Mouse (Mus musculus) adrenal gland, postnatal 14 days (tissue): Measurements from ENCODE around the gene Klra7. TPM values are rescaled to one million over a fixed set of nuclear protein-coding genes. Genes with fewer than 3 reads are reported as not detected.
"Not testable (repeated sequence)": the region's sequence is repeated elsewhere in the genome, so short reads cannot be mapped to it uniquely, and the experiment has no call there.

Experiments
- DNase-seq: peaks from one replicate; pipeline ENCODE4 v3.0.0; 2021; ENCODE audit warnings: mixed read lengths
- long read RNA-seq, 2 experiments: library from polyadenylated mRNA; stranded (forward); transcript quantifications; one replicate each; pipeline ENCODE4 v2.0.0; 2021
- total RNA-seq: library from RNA; stranded (reverse); gene quantifications from 2 replicates; pipeline ENCODE4 v1.2.3, GENCODE M21; 2021

Klra7 gene
- not detected in 2 replicates for total RNA-seq
- long read RNA-seq, experiment 1: 0 reads
- long read RNA-seq, experiment 2: 0 reads

DNA sequence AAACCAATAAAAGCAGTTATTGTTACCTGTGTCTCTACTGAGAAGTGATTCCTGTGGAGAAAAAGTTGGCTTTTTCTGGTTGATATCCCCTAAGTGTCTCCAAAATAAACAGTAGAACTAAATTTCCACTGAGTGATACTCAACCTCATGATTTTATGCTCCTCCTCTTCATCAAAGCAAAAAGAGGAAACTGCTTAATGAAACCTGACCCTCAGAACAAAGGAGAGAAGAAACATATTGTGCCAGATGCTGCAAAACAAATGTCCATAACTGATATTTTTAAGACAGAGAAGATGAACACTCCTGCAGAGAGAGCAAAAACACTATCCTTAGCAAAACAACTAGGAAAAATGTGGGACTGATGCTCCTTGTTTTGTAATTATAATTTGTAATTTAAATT is at the start of gene Klra7:
Klra7 (minus strand) TSS at position 101 of the 400 bp plus-strand sequence.
- DNase-seq: no peak

DNA sequence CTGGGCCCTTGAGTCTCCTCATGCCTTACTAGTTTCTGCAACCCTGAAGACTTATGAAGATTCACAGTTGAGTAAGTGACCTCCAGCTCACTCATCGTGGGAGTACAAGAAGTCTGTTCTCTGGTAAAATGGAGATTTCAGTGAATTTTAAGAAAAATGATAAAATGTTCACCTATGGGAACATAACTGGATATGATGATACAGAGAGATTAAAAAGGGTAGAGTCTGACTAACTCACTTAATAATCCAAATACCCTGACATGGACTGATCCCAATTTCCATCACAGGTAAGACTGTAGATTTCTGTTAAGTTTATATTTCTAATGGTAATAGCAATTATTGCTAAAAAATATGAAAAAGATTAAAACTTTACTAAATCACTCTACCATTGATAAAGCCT is 48.7 kb upstream of the Klra7 start, which contains the start of gene Klra10:
Klra10 (minus strand) TSS at position 101 of the 400 bp plus-strand sequence.
- not testable (repeated sequence) for DNase-seq

DNA sequence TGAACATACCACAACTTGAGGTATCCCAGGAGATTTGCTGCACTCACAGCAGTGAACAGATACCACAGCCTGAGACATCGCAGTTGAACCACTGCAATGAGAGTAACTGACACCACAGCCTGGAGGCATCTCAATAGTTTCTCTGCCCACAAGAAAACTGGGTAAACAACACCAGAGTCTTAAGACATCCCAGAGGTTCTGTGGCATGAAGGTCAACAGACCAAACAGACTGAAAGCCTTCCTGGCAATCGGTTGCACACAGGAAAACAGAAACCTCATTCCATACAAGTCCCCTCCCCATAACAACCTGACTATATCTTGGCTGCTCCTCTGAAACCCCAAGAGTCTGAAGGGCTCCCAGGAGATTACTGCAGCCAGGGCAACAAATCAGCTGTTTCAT is 22.2 kb upstream of the Klra7 start:
- no peak for DNase-seq

DNA sequence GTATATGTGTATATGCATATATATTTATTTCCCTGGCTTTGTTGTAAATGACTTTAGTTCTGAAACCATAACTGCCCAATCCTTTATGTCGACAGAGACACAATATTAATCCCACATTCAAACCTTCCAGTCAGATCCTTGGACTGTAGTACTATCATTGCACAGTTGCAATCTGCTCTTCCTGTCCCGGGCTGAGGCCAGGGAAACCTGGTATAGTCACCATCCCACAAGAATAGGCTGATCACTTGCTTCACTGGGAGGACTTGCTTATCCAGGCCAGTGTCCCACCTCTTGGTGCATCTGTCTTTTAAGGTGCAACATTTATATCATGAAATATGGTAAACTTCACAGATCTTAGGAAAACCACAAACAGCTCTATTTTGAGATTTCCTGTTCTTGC is 4.4 kb upstream of the Klra7 start:
- DNase-seq: no peak

DNA sequence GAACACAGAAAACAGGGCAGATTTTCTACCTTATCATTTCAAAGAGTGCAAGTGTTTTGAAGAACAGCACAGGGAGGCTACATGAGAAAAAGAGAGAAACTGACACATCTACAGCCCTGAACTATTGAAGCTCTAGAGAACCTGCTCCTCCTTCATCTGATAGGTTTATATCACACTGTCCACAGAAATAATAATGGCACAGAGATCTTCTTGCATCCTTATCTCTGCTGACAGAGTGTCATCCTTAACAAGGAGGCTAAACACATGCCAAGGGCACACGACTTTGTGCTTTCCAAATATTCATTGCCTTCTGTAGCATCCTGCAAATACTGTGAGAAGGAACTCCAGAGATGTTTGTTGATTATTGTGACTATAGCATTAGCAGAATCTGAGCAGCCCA is 3.5 kb upstream of the Klra7 start:
- DNase-seq: no peak

DNA sequence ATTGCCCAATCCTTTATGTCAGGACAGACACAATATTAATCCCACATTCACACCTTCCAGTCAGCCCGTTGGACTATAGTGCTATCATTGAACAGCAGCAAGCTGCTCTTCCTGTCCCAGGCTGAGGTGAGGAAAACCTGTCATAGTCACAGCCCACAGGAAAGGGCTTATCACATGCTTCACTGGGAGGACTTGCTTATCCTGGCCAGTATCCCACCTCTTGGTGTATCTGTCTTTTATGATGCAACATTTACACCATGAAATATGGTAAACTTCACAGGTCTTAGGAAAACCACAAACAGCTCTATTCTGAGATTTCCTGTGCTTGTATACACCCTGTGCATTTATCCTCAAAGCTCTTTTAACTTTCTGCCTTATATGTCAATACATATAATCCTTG is 35.7 kb downstream of the Klra7 start:
- not testable (repeated sequence) for DNase-seq

DNA sequence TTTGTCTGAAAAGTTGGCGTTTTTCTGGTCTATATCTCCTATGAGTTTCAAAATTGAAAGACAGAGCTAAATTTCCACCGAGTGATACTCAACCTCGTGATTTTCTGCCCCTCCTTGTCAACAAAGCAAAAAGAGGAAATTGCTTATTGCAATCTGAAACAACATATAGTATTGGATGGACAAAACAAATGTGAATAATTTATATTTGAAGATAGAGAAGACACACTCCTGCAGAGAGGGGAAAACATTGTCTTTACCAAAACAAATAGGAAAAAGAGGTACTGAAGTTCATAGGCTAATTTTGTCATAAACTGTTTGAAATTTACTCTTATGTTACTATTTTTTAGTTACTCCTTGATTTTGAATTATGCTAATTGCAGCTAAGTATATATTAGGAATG is 40.1 kb downstream of the Klra7 start, which contains the start of gene Klra9:
Klra9 (minus strand) TSS at position 101 of the 400 bp plus-strand sequence.
- DNase-seq: not testable (repeated sequence)

Other genes starting within 250 kb of the Klra7 start
- not detected in 2 replicates for gene Klra6, start 206.4 kb downstream of the Klra7 start, total RNA-seq
- not detected in 2 replicates for gene Klra4, start 166.1 kb downstream of the Klra7 start, total RNA-seq
- gene Klra8, start 103.4 kb downstream of the Klra7 start, total RNA-seq: not detected in 2 replicates
- not detected in 2 replicates for gene Klra9, start 40.2 kb downstream of the Klra7 start, total RNA-seq
- gene Klra10, start 48.6 kb upstream of the Klra7 start, total RNA-seq: not detected in 2 replicates
- not detected in 2 replicates for gene Klra3, start 104.3 kb upstream of the Klra7 start, total RNA-seq
- not detected in 2 replicates for gene Klra1, start 153.6 kb upstream of the Klra7 start, total RNA-seq